Mouse (Mus musculus) forebrain, embryonic 11.5 days (tissue): ENCODE results near the gene Pnldc1. TPM values are rescaled to one million over a fixed set of nuclear protein-coding genes. Genes with fewer than 3 reads are reported as not detected.
"Not testable (repeated sequence)": the region's sequence is repeated elsewhere in the genome, so short reads cannot be mapped to it uniquely, and the experiment has no call there.

Experiments
- ATAC-seq: fragments of 200-750 bp; cut with Nextera tagmentation; replicated peaks from 2 replicates; pipeline ENCODE4 v1.8.0; 2017; ENCODE audit warnings: moderate TSS enrichment; ENCODE audit not compliant: low FRiP score
- DNase-seq: peaks from one replicate; pipeline ENCODE4 v3.0.0-alpha.2; 2017; ENCODE audit warnings: low spot score
- H3K27ac ChIP-seq: fragments of 300-500 bp; sonication (generic); 2 replicates; pipeline ENCODE4 v1.5.1; 2014; ENCODE audit warnings: low read depth, low read length
- H3K27me3 ChIP-seq: fragments of 300-500 bp; sonication (generic); 2 replicates; pipeline ENCODE4 v1.6.1; 2014; ENCODE audit warnings: mild to moderate bottlenecking, low read length, mixed read lengths; ENCODE audit not compliant: control insufficient read depth, insufficient read depth
- H3K36me3 ChIP-seq: fragments of 300-500 bp; sonication (generic); 2 replicates; pipeline ENCODE4 v1.6.1; 2014; ENCODE audit warnings: mild to moderate bottlenecking, low read length, moderate library complexity, mixed read lengths; ENCODE audit not compliant: control insufficient read depth, insufficient read depth
- H3K4me1 ChIP-seq: fragments of 300-500 bp; sonication (generic); replicated peaks from 2 replicates; pipeline ENCODE4 v1.6.1; 2014; ENCODE audit warnings: low read length, mixed read lengths; ENCODE audit not compliant: control insufficient read depth, insufficient read depth
- H3K4me2 ChIP-seq: fragments of 300-500 bp; sonication (generic); 2 replicates; pipeline ENCODE4 v1.6.1; 2014; ENCODE audit warnings: low read depth, mild to moderate bottlenecking, low read length, moderate library complexity, mixed read lengths; ENCODE audit not compliant: severe bottlenecking
- H3K4me3 ChIP-seq: fragments of 300-500 bp; sonication (generic); 2 replicates; pipeline ENCODE4 v1.5.1; 2014; ENCODE audit warnings: low read depth, low read length
- H3K9ac ChIP-seq: fragments of 300-500 bp; sonication (generic); 2 replicates; pipeline ENCODE4 v1.6.1; 2014; ENCODE audit warnings: low read length
- H3K9me3 ChIP-seq: fragments of 300-500 bp; sonication (generic); 2 replicates; pipeline ENCODE4 v1.6.1; 2016; ENCODE audit warnings: low read length, mixed read lengths; ENCODE audit not compliant: control insufficient read depth
- WGBS: fragments of 180-500 bp; shearing (Covaris S2); extraction: QIAGEN DNeasy Blood & Tissue Kit; methylation state at CpG from one replicate; pipeline ENCODE4 v1.1.7; 2014; 5-methylcytosine and 5-hydroxymethylcytosine counted together
- polyA plus RNA-seq: library from polyadenylated mRNA; unstranded; fragments of >200 nt; fragmentation: Nextera tagmentation; extraction: Ambion mirVana; gene quantifications from 2 replicates; pipeline ENCODE4 v1.2.1, GENCODE M21; 2014

Pnldc1 gene
- polyA plus RNA-seq, 1 experiment from 2014 or later: 1.8 TPM

GRCm38 (mm10) chr17:12903372-12904333 is 6.4 kb downstream of the Pnldc1 start:
- H3K4me2 ChIP-seq: no peak overlapping the region
- H3K4me1 ChIP-seq: peaks cover 3% of the 10 kb centered on the region; the same call in 1 of the 2 replicates
- no peaks in the 10 kb centered on the region for H3K9me3 ChIP-seq
- no peak overlapping the region for H3K4me3 ChIP-seq
- WGBS: 20% methylated on average over 11 of the region's 12 CpGs
- H3K27me3 ChIP-seq: no peaks in the 10 kb centered on the region
- no peak overlapping the region for H3K9ac ChIP-seq
- ATAC-seq: peak; percentile 81
- H3K36me3 ChIP-seq: no peaks in the 10 kb centered on the region; the same call in 1 of the 2 replicates
- peak; percentile 75 for DNase-seq
- H3K27ac ChIP-seq: peak overlapping the region; percentile 41; the same call in 1 of the 2 replicates

DNA sequence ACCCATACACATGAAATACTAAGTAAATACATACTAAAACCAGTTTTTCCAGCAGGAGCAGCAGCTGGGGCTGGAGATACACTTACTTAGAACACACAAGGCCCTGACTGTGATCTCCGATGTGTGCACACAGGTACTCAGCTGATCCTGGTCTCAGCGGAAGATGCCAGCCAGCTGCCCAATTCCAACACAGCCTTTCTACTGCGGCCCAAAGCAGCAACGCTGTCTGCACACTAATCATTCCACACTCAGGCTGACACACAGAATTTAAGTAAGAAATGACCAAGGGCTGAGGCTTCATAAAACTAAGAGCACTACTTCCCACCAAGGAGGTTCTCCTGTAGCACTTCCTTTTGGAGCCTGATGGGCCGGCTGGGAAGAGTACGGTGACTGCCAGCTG is 7.7 kb downstream of the Pnldc1 start:
- no peaks in the 10 kb centered on the region; the same call in 1 of the 2 replicates for H3K36me3 ChIP-seq
- H3K27ac ChIP-seq: no peak overlapping the region
- 96% methylated on average over 6 of the region's 6 CpGs for WGBS
- DNase-seq (no peak), ATAC-seq (no peak)
- no peak overlapping the region for H3K4me3 ChIP-seq
- H3K9me3 ChIP-seq: no peaks in the 10 kb centered on the region
- peaks cover 3% of the 10 kb centered on the region; the same call in 1 of the 2 replicates for H3K4me1 ChIP-seq
- H3K27me3 ChIP-seq: no peaks in the 10 kb centered on the region
- H3K4me2 ChIP-seq: no peak overlapping the region
- no peak overlapping the region for H3K9ac ChIP-seq

- not testable (repeated sequence) for ATAC-seq, H3K4me3 ChIP-seq, H3K4me1 ChIP-seq, H3K9ac ChIP-seq, H3K9me3 ChIP-seq, H3K4me2 ChIP-seq, DNase-seq, H3K27me3 ChIP-seq, H3K36me3 ChIP-seq, H3K27ac ChIP-seq
- 46% methylated on average over 2 of the region's 2 CpGs for WGBS
Measured at GRCm38 (mm10) chr17:12898607-12899006, 11.4 kb downstream of the Pnldc1 start.

DNA sequence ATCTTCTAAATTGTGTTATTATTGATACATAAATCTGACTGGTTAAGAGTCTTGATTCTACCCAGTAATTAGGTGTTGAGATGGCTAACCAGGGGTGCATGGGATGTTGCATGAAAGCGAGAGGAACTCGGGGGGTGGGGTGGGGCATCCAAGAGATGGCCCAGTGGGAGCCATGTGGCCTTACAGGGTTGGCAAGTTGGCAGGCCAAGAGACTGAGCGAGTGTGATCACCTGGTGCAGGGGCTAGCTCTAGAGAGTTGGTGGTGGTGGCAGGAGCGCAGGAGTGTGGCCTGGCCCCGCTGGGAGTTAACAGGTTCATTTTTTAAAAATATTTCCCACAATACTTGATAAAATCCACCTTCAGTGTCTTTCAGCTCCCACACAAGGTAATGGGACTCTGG is 12.4 kb downstream of the Pnldc1 start:
- Histone ChIP-seq H3K4me2 (no peak overlapping the region), H3K9ac (no peak overlapping the region), H3K27me3 (no peaks in the 10 kb centered on the region), H3K4me3 (no peak overlapping the region), H3K27ac (no peak overlapping the region), H3K4me1 (no peaks in the 10 kb centered on the region), H3K36me3 (no peaks in the 10 kb centered on the region; the same call in 1 of the 2 replicates), H3K9me3 (no peaks in the 10 kb centered on the region)
- ATAC-seq: no peak; the same call in 1 of the 2 replicates
- 84% methylated on average over 5 of the region's 5 CpGs for WGBS
- no peak for DNase-seq

DNA sequence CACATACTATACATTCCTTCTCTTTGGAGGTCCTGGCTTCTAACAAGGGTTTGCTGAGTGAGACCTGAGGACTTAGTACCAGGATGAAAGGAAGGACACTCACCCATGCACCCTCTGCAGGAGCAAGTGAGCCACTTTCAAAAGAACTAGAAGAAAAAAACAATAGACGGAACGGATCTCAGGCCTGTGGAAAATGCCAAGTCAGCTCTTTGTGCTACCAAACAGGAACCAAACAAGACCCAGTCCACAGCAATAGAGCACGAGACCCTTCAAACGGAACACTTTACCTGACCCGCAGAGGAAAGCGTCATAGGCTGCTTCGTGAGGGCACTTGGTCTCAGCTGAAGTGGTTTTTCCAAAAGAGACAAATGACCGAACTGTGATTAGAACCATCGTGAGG is 18.0 kb downstream of the Pnldc1 start:
- no peak overlapping the region for H3K4me2 ChIP-seq
- ATAC-seq (no peak), DNase-seq (no peak)
- no peak overlapping the region for H3K27ac ChIP-seq
- H3K4me1 ChIP-seq: no peaks in the 10 kb centered on the region
- WGBS: 93% methylated on average over 9 of the region's 9 CpGs
- H3K9me3 ChIP-seq: no peaks in the 10 kb centered on the region
- H3K36me3 ChIP-seq: no peaks in the 10 kb centered on the region; the same call in 1 of the 2 replicates
- no peak overlapping the region for H3K4me3 ChIP-seq
- no peaks in the 10 kb centered on the region for H3K27me3 ChIP-seq
- H3K9ac ChIP-seq: no peak overlapping the region

GRCm38 (mm10) chr17:12891054-12891453 is 19.0 kb downstream of the Pnldc1 start:
- H3K36me3 ChIP-seq: no peaks in the 10 kb centered on the region; the same call in 1 of the 2 replicates
- H3K4me1 ChIP-seq: no peaks in the 10 kb centered on the region
- DNase-seq (no peak), ATAC-seq (no peak)
- H3K4me3 ChIP-seq: no peak overlapping the region
- no peaks in the 10 kb centered on the region for H3K27me3 ChIP-seq
- no peak overlapping the region for H3K27ac ChIP-seq
- no peaks in the 10 kb centered on the region for H3K9me3 ChIP-seq
- no peak overlapping the region for H3K9ac ChIP-seq
- 91% methylated on average over 4 of the region's 4 CpGs for WGBS
- H3K4me2 ChIP-seq: no peak overlapping the region

GRCm38 (mm10) chr17:12887021-12887775 is 22.8 kb downstream of the Pnldc1 start:
- H3K9ac ChIP-seq: no peak overlapping the region
- DNase-seq: no peak
- 88% methylated on average over 15 of the region's 15 CpGs for WGBS
- no peaks in the 10 kb centered on the region for H3K9me3 ChIP-seq
- H3K4me1 ChIP-seq: no peaks in the 10 kb centered on the region
- no peak for ATAC-seq
- no peak overlapping the region for H3K4me2 ChIP-seq
- no peak overlapping the region for H3K27ac ChIP-seq
- no peaks in the 10 kb centered on the region; the same call in 1 of the 2 replicates for H3K36me3 ChIP-seq
- H3K4me3 ChIP-seq: no peak overlapping the region
- no peaks in the 10 kb centered on the region for H3K27me3 ChIP-seq

DNA sequence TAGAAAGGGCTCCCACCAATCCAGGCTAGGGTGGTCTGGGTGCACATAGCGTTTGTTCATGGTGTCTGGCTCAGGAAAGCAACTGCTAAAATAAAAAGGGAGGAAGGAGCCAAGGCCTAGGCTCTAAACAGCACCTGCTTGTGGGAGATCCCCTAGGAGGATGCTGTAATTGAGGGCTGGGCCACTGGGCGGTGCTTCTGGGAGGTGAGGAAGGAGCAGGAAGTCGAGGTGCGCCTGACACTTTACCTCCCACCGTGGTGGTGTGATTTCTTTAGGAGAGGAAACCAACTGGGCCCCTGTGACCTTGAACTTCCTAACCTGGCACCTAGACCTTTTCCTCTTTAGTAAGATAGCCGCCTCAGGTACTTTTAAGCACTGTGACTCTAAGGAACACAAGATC is 23.4 kb downstream of the Pnldc1 start:
- no peak overlapping the region for H3K27ac ChIP-seq
- H3K9ac ChIP-seq: no peak overlapping the region
- 38% methylated on average over 6 of the region's 6 CpGs for WGBS
- H3K36me3 ChIP-seq: no peaks in the 10 kb centered on the region; the same call in 1 of the 2 replicates
- H3K9me3 ChIP-seq: no peaks in the 10 kb centered on the region
- H3K4me1 ChIP-seq: no peaks in the 10 kb centered on the region
- DNase-seq (no peak), ATAC-seq (no peak)
- H3K4me3 ChIP-seq: no peak overlapping the region
- no peak overlapping the region for H3K4me2 ChIP-seq
- H3K27me3 ChIP-seq: no peaks in the 10 kb centered on the region
